Mouse (Mus musculus): ENCODE measurements at regions not wholly inside any gene's neighbourhood (a gene's known extent, or its start where the extent isn't known, plus 50 kb on each side); places are given as distances from the start of the nearest gene placed in this dataset.
"Not testable (repeated sequence)": the region's sequence is repeated elsewhere in the genome, so short reads cannot be mapped to it uniquely, and the experiment has no call there.

GRCm38 (mm10) chr15:3685254-3685653 is 102.0 kb upstream of the Ghr start:
- no peak for DNase-seq

DNA sequence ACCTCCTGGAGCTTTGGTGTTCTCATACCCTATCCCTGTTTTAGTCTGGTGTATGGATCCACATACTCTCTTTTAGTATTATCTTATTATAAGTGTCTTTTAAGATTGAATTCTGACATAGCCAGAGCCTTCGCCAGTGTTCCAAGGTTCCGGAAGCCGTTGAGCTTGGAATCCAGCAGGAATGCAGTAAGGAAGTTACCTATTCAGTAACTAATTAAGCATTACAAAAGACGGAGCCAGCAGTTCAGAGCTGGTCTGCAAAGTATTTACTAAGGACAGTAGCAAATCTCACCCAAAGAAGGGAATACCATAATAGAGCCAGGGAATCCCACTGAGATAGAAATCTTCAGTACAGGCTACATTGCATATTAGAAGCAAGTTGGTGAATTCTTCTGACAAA is 93.7 kb upstream of the Ghr start:
- DNase-seq = not testable (repeated sequence)

- DNase-seq = no peak
Observed at GRCm38 (mm10) chr15:3672586-3672985, 89.3 kb upstream of the Ghr start.

GRCm38 (mm10) chr15:3671169-3671568 is 87.9 kb upstream of the Ghr start:
- no peak for DNase-seq

GRCm38 (mm10) chr15:3669411-3669810 is 86.1 kb upstream of the Ghr start:
- DNase-seq = no peak

GRCm38 (mm10) chr15:3668863-3669262 is 85.6 kb upstream of the Ghr start:
- no peak for DNase-seq

GRCm38 (mm10) chr15:3648741-3649140 is 65.4 kb upstream of the Ghr start:
- DNase-seq = no peak

GRCm38 (mm10) chr15:3640091-3640490 is 56.8 kb upstream of the Ghr start:
- DNase-seq = no peak

All from adrenal gland, postnatal 25 days (tissue).